25 mouse cellular contexts compared by ENCODE assay signal in the genomic region with DNA sequence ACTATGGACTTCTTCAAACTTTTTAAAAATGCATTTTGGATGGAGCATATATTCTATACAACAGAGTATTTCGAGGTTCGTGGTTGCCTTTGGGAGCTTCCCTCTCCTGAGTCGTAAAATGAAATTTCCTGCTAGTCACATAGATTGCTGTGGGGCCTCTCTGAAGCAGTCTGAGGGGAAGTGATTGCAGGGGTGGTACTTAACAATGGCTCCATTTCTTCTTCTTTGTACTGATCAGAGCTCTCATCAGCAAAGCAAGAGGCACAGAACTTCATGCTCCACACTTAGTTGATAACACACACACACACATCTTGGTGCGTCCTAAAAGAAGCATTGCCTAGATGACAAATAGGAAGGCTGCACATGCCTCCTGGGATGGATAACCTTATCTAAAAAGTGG.
DNase-seq lines count a peak whose midpoint lies in the region; ATAC-seq and TF ChIP-seq lines count a peak whose summit lies in the region.
"Had no signal": no experiment of that assay in that cellular context is flagged by ENCODE, and none has a peak within 500 bp of the region (broad histone marks: within the 10 kb centered on the region; RNA-seq: fewer than 3 reads in every experiment).

No protein-coding gene starts in this region.

- no peaks in the 10 kb centered on the region for H3K9me3 ChIP-seq in MEL (replicated peaks; ENCODE audit: insufficient read depth, low read length)
- H3K9me3 ChIP-seq in intestine, embryonic 14.5 days (ENCODE audit: control insufficient read depth, low read length), result no peaks in the 10 kb centered on the region
- no peaks in the 10 kb centered on the region for H3K9me3 ChIP-seq in intestine, postnatal 0 days (ENCODE audit: control insufficient read depth)
- H3K9me3 ChIP-seq in forebrain, embryonic 10.5 days, result no peaks in the 10 kb centered on the region
- H3K9me3 ChIP-seq: heart, embryonic 12.5 days; heart, embryonic 15.5 days; hindbrain, embryonic 10.5 days; hindbrain, embryonic 13.5 days had no signal

- H3K4me1 ChIP-seq in MEL (ENCODE audit: control insufficient read depth in 1 of 2, insufficient read depth in 2 of 2, low read length in 2 of 2), result peaks cover 0 to 13% of the 10 kb centered on the region in 2 experiments; a peak in 3 of 4 replicates
- H3K4me1 ChIP-seq in intestine, embryonic 14.5 days (replicated peaks; ENCODE audit: control insufficient read depth, insufficient read depth, low read length), result peaks cover 13% of the 10 kb centered on the region
- H3K4me1 ChIP-seq in intestine, postnatal 0 days (replicated peaks; ENCODE audit: control insufficient read depth, insufficient read depth, low read length), result peaks cover 21% of the 10 kb centered on the region
- peaks cover 15% of the 10 kb centered on the region for H3K4me1 ChIP-seq in forebrain, embryonic 10.5 days

- no peak for TF ChIP-seq RAD21 in MEL (IDR thresholded peaks at IDR 0.05; ENCODE audit: low read depth, low read length)

- TF ChIP-seq POLR2A in MEL (IDR thresholded peaks at IDR 0.05; ENCODE audit: control insufficient read depth in 1 of 2, insufficient read depth in 1 of 2, low read depth in 1 of 2, low read length in 2 of 2, poor library complexity in 1 of 2), result no peak

- peak in 1 of 2 experiments; percentile 38; a peak in 2 of 4 replicates for TF ChIP-seq EP300 in MEL (IDR thresholded peaks at IDR 0.05; ENCODE audit: low read depth in 1 of 2, low read length in 2 of 2)

- H3K27ac ChIP-seq in MEL (ENCODE audit: control insufficient read depth, low read depth, low read length), result no peak overlapping the region
- H3K27ac ChIP-seq in intestine, embryonic 14.5 days (ENCODE audit: low read depth), result peak overlapping the region; percentile 64
- H3K27ac ChIP-seq in intestine, postnatal 0 days (ENCODE audit: low read depth, low read length), result peak overlapping the region; percentile 78
- H3K27ac ChIP-seq in forebrain, embryonic 10.5 days, result no peak overlapping the region
- H3K27ac ChIP-seq: gastrocnemius, adult 2 months; heart, embryonic 15.5 days; hindbrain, embryonic 10.5 days; hindbrain, embryonic 13.5 days had no signal

- peak; percentile 40 for DNase-seq in MEL (ENCODE audit: low read depth, low spot score)
- no peak for DNase-seq in intestine, embryonic 14.5 days (ENCODE audit: low spot score)
- no peak for DNase-seq in heart, adult 9 months (ENCODE audit: low spot score in 2 of 2)
- DNase-seq in forebrain, embryonic 10.5 days (ENCODE audit: extremely low spot score, low spot score), result no peak
- DNase-seq in kidney, postnatal 10 days, result no peak
- DNase-seq: adrenal gland, adult 8-10 months; adrenal gland, postnatal 25 days; cerebellum, adult 11-12 months; cerebellum, adult 8-10 months; cerebellum, postnatal 10 days; forebrain, postnatal 0 days; gastrocnemius, adult 2 months; gastrocnemius, postnatal 14 days; heart, adult 11 months; heart, postnatal 10 days; heart, postnatal 36 days had no signal

- peaks cover 0 to 8% of the 10 kb centered on the region in 2 experiments; a peak in 2 of 4 replicates for H3K36me3 ChIP-seq in MEL (ENCODE audit: control insufficient read depth in 1 of 2, insufficient read depth in 2 of 2, low read length in 2 of 2)
- H3K36me3 ChIP-seq in intestine, embryonic 14.5 days (ENCODE audit: control insufficient read depth, insufficient read depth, low read length), result no peaks in the 10 kb centered on the region
- no peaks in the 10 kb centered on the region for H3K36me3 ChIP-seq in intestine, postnatal 0 days (ENCODE audit: control insufficient read depth, insufficient read depth)
- no peaks in the 10 kb centered on the region for H3K36me3 ChIP-seq in forebrain, embryonic 10.5 days (replicated peaks)
- H3K36me3 ChIP-seq: heart, embryonic 12.5 days; heart, embryonic 15.5 days; hindbrain, embryonic 10.5 days; hindbrain, embryonic 13.5 days had no signal

- no peak overlapping the region for H3K4me3 ChIP-seq in MEL (ENCODE audit: control insufficient read depth in 1 of 2, insufficient read depth in 1 of 2, low read depth in 2 of 2, low read length in 2 of 2)
- H3K4me3 ChIP-seq in intestine, embryonic 14.5 days (ENCODE audit: low read depth, low read length), result no peak overlapping the region
- no peak overlapping the region for H3K4me3 ChIP-seq in intestine, postnatal 0 days (ENCODE audit: low read depth, low read length)
- no peak overlapping the region for H3K4me3 ChIP-seq in forebrain, embryonic 10.5 days
- H3K4me3 ChIP-seq: gastrocnemius, adult 2 months; heart, embryonic 12.5 days; heart, embryonic 15.5 days; hindbrain, embryonic 10.5 days; hindbrain, embryonic 13.5 days had no signal

- no peak overlapping the region for H3K9ac ChIP-seq in MEL (ENCODE audit: control insufficient read depth, low read depth, low read length, poor library complexity, severe bottlenecking)
- no peak overlapping the region for H3K9ac ChIP-seq in intestine, embryonic 14.5 days (ENCODE audit: low read length)
- no peak overlapping the region for H3K9ac ChIP-seq in intestine, postnatal 0 days (ENCODE audit: low read depth, low read length)
- H3K9ac ChIP-seq: forebrain, postnatal 0 days; heart, embryonic 12.5 days; heart, embryonic 15.5 days; hindbrain, embryonic 13.5 days had no signal

- peak; percentile 63 for ATAC-seq in intestine, embryonic 14.5 days (replicated peaks; ENCODE audit: low FRiP score, low TSS enrichment, low read depth)
- peak; percentile 34 for ATAC-seq in intestine, postnatal 0 days
- ATAC-seq: activated CD4-positive, CD25-positive, alpha-beta regulatory T cell, adult 4 months; CD4-positive, CD25-positive, alpha-beta regulatory T cell, adult 4 months; forebrain, embryonic 14.5 days; forebrain, postnatal 0 days; hindbrain, embryonic 16.5 days had no signal

- no peak for TF ChIP-seq CTCF in MEL (IDR thresholded peaks at IDR 0.05 in 2 of 3, conservative IDR thresholded peaks at IDR 0.05 in 1 of 3; ENCODE audit: control insufficient read depth in 1 of 3, insufficient read depth in 1 of 3, low read depth in 2 of 3, low read length in 3 of 3, poor library complexity in 1 of 3, severe bottlenecking in 1 of 3)
- TF ChIP-seq CTCF in intestine, postnatal 0 days (IDR thresholded peaks at IDR 0.05; ENCODE audit: low read depth), result no peak

- H3K79me2 ChIP-seq in MEL (ENCODE audit: control insufficient read depth, insufficient read depth, low read length, poor library complexity), result no peaks in the 10 kb centered on the region

- H3K27me3 ChIP-seq in MEL (ENCODE audit: control insufficient read depth in 1 of 2, insufficient read depth in 2 of 2, low read length in 2 of 2), result no peaks in the 10 kb centered on the region
- H3K27me3 ChIP-seq in intestine, embryonic 14.5 days (replicated peaks; ENCODE audit: control insufficient read depth, insufficient read depth, low read length), result no peaks in the 10 kb centered on the region
- H3K27me3 ChIP-seq in intestine, postnatal 0 days (replicated peaks; ENCODE audit: control insufficient read depth, insufficient read depth, low read length), result no peaks in the 10 kb centered on the region
- no peaks in the 10 kb centered on the region for H3K27me3 ChIP-seq in forebrain, embryonic 10.5 days (ENCODE audit: poor library complexity, severe bottlenecking)
- H3K27me3 ChIP-seq: heart, embryonic 12.5 days; heart, embryonic 15.5 days; hindbrain, embryonic 13.5 days had no signal

- WGBS in intestine, embryonic 14.5 days, result 44% methylated on average over 4 of the region's 4 CpGs
- WGBS in intestine, postnatal 0 days, result 28% methylated on average over 4 of the region's 4 CpGs
- 83% methylated on average over 4 of the region's 4 CpGs for WGBS in forebrain, embryonic 10.5 days

- H3K4me2 ChIP-seq in intestine, embryonic 14.5 days (ENCODE audit: low read length), result no peak overlapping the region
- H3K4me2 ChIP-seq in intestine, postnatal 0 days (replicated peaks; ENCODE audit: low read depth), result no peak overlapping the region
- H3K4me2 ChIP-seq: heart, embryonic 12.5 days; heart, embryonic 15.5 days; hindbrain, embryonic 13.5 days had no signal

TF ChIP-seq in MEL, 35 proteins besides CTCF, POLR2A, EP300 and RAD21:
- no peak for TF ChIP-seq KAT2A (conservative IDR thresholded peaks at IDR 0.05; ENCODE audit: low read depth, low read length)
- no peak for TF ChIP-seq E2F4 (IDR thresholded peaks at IDR 0.05; ENCODE audit: borderline replicate concordance, low read depth, low read length)
- no peak for TF ChIP-seq MYC (IDR thresholded peaks at IDR 0.05; ENCODE audit: low read depth, low read length)
- no peak for TF ChIP-seq JUND (IDR thresholded peaks at IDR 0.05; ENCODE audit: low read depth, low read length)
- TF ChIP-seq MAZ (IDR thresholded peaks at IDR 0.05; ENCODE audit: low read depth, low read length), result no peak
- no peak for TF ChIP-seq MEF2A (IDR thresholded peaks at IDR 0.05; ENCODE audit: extremely low read depth, insufficient replicate concordance, low read depth, low read length, poor library complexity, severe bottlenecking)
- TF ChIP-seq MAFK (IDR thresholded peaks at IDR 0.05; ENCODE audit: borderline replicate concordance, low read depth, low read length), result no peak
- TF ChIP-seq MXI1 (IDR thresholded peaks at IDR 0.05; ENCODE audit: low read depth, low read length), result no peak

Comparison
In these comparisons a context has a peak if more than half of its experiments do, and no peak if none do; other contexts are left out.
1. H3K27ac ChIP-seq: peak in intestine, embryonic 14.5 days (single experiment) and intestine, postnatal 0 days (single experiment); none in MEL (single experiment) and forebrain, embryonic 10.5 days (single experiment).